Mouse (Mus musculus): ENCODE data around the gene Snx18. TPM values are rescaled to one million over a fixed set of nuclear protein-coding genes. Genes with fewer than 3 reads are reported as not detected.

Gene Snx18
- polyA plus RNA-seq, 1 experiment from 2014 or later, result 6.5 TPM

- ATAC-seq, result peak; percentile 58; the same call in 1 of the 2 replicates
- Histone ChIP-seq H3K4me2 (ENCODE audit: low read length) (no peak overlapping the region), H3K27ac (ENCODE audit: low read length) (no peak overlapping the region), H3K4me1 (ENCODE audit: control insufficient read depth, insufficient read depth, low read length) (no peaks in the 10 kb centered on the region), H3K4me3 (ENCODE audit: low read depth, low read length) (no peak overlapping the region), H3K36me3 (ENCODE audit: control insufficient read depth, insufficient read depth, low read length) (no peaks in the 10 kb centered on the region), H3K27me3 (ENCODE audit: control insufficient read depth, insufficient read depth, low read depth, low read length) (no peaks in the 10 kb centered on the region; the same call in 1 of the 2 replicates), H3K9me3 (replicated peaks; ENCODE audit: control insufficient read depth, low read length, poor library complexity, severe bottlenecking) (no peaks in the 10 kb centered on the region), H3K9ac (ENCODE audit: low read depth, low read length) (no peak overlapping the region)
- WGBS, result 55% methylated on average over 11 of the region's 11 CpGs
These were observed 22.7 kb upstream of the Snx18 start for GRCm38 (mm10) chr13:113640944-113641597.

DNA sequence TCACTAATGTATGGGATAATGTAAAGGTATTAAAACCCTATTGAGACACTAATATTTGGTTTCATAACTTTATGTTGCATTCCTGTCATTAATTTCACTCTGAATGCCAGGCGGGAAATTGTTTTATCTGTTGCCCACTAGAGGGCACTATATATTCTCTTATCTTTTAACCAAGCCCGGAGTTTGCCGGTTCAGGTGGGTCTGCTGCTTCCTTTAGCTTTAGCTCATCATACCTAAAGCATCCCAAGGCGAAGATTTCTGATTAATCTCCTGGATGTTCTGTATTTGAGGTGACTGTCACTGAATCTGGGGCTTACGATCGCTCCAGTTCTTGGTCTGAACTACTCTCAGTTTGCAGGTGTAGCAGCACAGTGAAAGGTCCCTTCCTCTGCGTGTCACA lies 20.6 kb upstream of the Snx18 start:
- no peak overlapping the region for H3K27ac ChIP-seq (ENCODE audit: low read length)
- H3K4me3 ChIP-seq (ENCODE audit: low read depth, low read length), result no peak overlapping the region
- H3K4me2 ChIP-seq (ENCODE audit: low read length), result no peak overlapping the region
- no peaks in the 10 kb centered on the region for H3K36me3 ChIP-seq (ENCODE audit: control insufficient read depth, insufficient read depth, low read length)
- H3K4me1 ChIP-seq (ENCODE audit: control insufficient read depth, insufficient read depth, low read length), result no peaks in the 10 kb centered on the region
- H3K9ac ChIP-seq (ENCODE audit: low read depth, low read length), result no peak overlapping the region
- 29% methylated on average over 7 of the region's 7 CpGs for WGBS
- H3K9me3 ChIP-seq (replicated peaks; ENCODE audit: control insufficient read depth, low read length, poor library complexity, severe bottlenecking), result no peaks in the 10 kb centered on the region
- peak; percentile 29; the same call in 1 of the 2 replicates for ATAC-seq
- H3K27me3 ChIP-seq (ENCODE audit: control insufficient read depth, insufficient read depth, low read depth, low read length), result no peaks in the 10 kb centered on the region; the same call in 1 of the 2 replicates

DNA sequence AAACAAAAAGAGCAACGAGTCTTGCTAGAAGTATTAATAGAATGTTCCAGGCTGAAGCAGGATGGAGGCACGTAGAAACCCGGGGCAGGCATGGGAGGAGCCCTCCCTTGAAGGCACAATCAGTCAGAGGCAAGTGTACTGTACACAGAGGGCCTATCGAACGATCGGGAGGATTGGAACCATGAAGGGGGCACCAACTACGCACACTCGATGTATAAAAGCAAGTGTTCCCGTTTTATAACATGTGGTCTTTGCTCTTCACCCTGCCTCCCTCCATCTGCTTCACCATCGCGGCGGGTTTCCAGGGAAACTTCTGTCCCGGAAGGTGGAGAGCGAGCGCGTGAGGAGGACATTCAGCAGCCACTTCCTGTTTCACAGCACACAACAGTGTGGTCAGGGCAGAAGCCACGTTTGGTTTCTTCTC lies 17.4 kb upstream of the Snx18 start:
- H3K4me1 ChIP-seq (ENCODE audit: control insufficient read depth, insufficient read depth, low read length), result no peaks in the 10 kb centered on the region
- no peak overlapping the region for H3K27ac ChIP-seq (ENCODE audit: low read length)
- H3K27me3 ChIP-seq (ENCODE audit: control insufficient read depth, insufficient read depth, low read depth, low read length), result no peaks in the 10 kb centered on the region; the same call in 1 of the 2 replicates
- 82% methylated on average over 17 of the region's 17 CpGs for WGBS
- no peak overlapping the region for H3K4me2 ChIP-seq (ENCODE audit: low read length)
- H3K9me3 ChIP-seq (replicated peaks; ENCODE audit: control insufficient read depth, low read length, poor library complexity, severe bottlenecking), result no peaks in the 10 kb centered on the region
- no peak overlapping the region for H3K9ac ChIP-seq (ENCODE audit: low read depth, low read length)
- ATAC-seq, result no peak
- H3K36me3 ChIP-seq (ENCODE audit: control insufficient read depth, insufficient read depth, low read length), result no peaks in the 10 kb centered on the region
- no peak overlapping the region for H3K4me3 ChIP-seq (ENCODE audit: low read depth, low read length)

- H3K27me3 ChIP-seq (ENCODE audit: control insufficient read depth, insufficient read depth, low read depth, low read length), result no peaks in the 10 kb centered on the region; the same call in 1 of the 2 replicates
- H3K9ac ChIP-seq (ENCODE audit: low read depth, low read length), result no peak overlapping the region
- no peaks in the 10 kb centered on the region for H3K9me3 ChIP-seq (replicated peaks; ENCODE audit: control insufficient read depth, low read length, poor library complexity, severe bottlenecking)
- H3K4me1 ChIP-seq (ENCODE audit: control insufficient read depth, insufficient read depth, low read length), result no peaks in the 10 kb centered on the region
- H3K27ac ChIP-seq (ENCODE audit: low read length), result no peak overlapping the region
- WGBS, result 83% methylated on average over 15 of the region's 15 CpGs
- no peaks in the 10 kb centered on the region for H3K36me3 ChIP-seq (ENCODE audit: control insufficient read depth, insufficient read depth, low read length)
- no peak overlapping the region for H3K4me2 ChIP-seq (ENCODE audit: low read length)
- H3K4me3 ChIP-seq (ENCODE audit: low read depth, low read length), result no peak overlapping the region
- no peak for ATAC-seq
These were observed 16.5 kb upstream of the Snx18 start for GRCm38 (mm10) chr13:113634732-113635481.

DNA sequence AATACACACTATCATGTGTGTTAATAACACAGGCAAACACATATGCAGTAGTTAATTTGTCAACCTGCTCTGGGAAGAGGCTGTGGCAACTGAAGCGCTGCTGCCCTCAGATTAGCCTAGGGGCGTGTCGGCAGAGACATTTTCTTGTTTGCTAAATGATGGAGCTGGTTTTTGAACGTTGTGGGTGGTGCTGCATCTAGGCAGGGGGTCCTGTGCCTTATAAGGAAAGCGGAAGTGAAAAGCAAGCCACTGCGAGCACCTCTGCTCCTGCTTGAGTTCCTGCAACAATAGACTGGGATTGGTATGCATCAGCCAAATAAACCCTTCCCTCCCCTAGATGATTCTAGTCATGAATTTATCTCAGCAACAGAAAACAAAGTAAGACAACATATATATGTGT lies 14.1 kb upstream of the Snx18 start:
- H3K4me3 ChIP-seq (ENCODE audit: low read depth, low read length), result no peak overlapping the region
- 55% methylated on average over 6 of the region's 6 CpGs for WGBS
- no peaks in the 10 kb centered on the region for H3K9me3 ChIP-seq (replicated peaks; ENCODE audit: control insufficient read depth, low read length, poor library complexity, severe bottlenecking)
- no peak overlapping the region for H3K27ac ChIP-seq (ENCODE audit: low read length)
- no peak overlapping the region for H3K4me2 ChIP-seq (ENCODE audit: low read length)
- H3K36me3 ChIP-seq (ENCODE audit: control insufficient read depth, insufficient read depth, low read length), result no peaks in the 10 kb centered on the region
- no peaks in the 10 kb centered on the region for H3K4me1 ChIP-seq (ENCODE audit: control insufficient read depth, insufficient read depth, low read length)
- ATAC-seq, result no peak
- no peak overlapping the region for H3K9ac ChIP-seq (ENCODE audit: low read depth, low read length)
- no peaks in the 10 kb centered on the region for H3K27me3 ChIP-seq (ENCODE audit: control insufficient read depth, insufficient read depth, low read depth, low read length)

- ATAC-seq, result no peak
- Histone ChIP-seq H3K9me3 (replicated peaks; ENCODE audit: control insufficient read depth, low read length, poor library complexity, severe bottlenecking) (no peaks in the 10 kb centered on the region), H3K27ac (ENCODE audit: low read length) (no peak overlapping the region), H3K36me3 (ENCODE audit: control insufficient read depth, insufficient read depth, low read length) (no peaks in the 10 kb centered on the region), H3K4me1 (ENCODE audit: control insufficient read depth, insufficient read depth, low read length) (no peaks in the 10 kb centered on the region), H3K4me2 (ENCODE audit: low read length) (no peak overlapping the region), H3K9ac (ENCODE audit: low read depth, low read length) (no peak overlapping the region), H3K4me3 (ENCODE audit: low read depth, low read length) (no peak overlapping the region), H3K27me3 (ENCODE audit: control insufficient read depth, insufficient read depth, low read depth, low read length) (no peaks in the 10 kb centered on the region)
- 85% methylated on average over 8 of the region's 8 CpGs for WGBS
These were observed 9.2 kb upstream of the Snx18 start for GRCm38 (mm10) chr13:113627601-113628000.

GRCm38 (mm10) chr13:113622865-113623255 lies 4.5 kb upstream of the Snx18 start:
- WGBS, result 86% methylated on average over 8 of the region's 8 CpGs
- Histone ChIP-seq H3K9me3 (replicated peaks; ENCODE audit: control insufficient read depth, low read length, poor library complexity, severe bottlenecking) (no peaks in the 10 kb centered on the region), H3K9ac (ENCODE audit: low read depth, low read length) (no peak overlapping the region), H3K4me3 (ENCODE audit: low read depth, low read length) (no peak overlapping the region), H3K27me3 (ENCODE audit: control insufficient read depth, insufficient read depth, low read depth, low read length) (no peaks in the 10 kb centered on the region), H3K27ac (ENCODE audit: low read length) (no peak overlapping the region), H3K4me2 (ENCODE audit: low read length) (no peak overlapping the region), H3K4me1 (ENCODE audit: control insufficient read depth, insufficient read depth, low read length) (no peaks in the 10 kb centered on the region), H3K36me3 (ENCODE audit: control insufficient read depth, insufficient read depth, low read length) (no peaks in the 10 kb centered on the region)
- no peak for ATAC-seq

GRCm38 (mm10) chr13:113622122-113622864 lies 3.9 kb upstream of the Snx18 start:
- Histone ChIP-seq H3K4me3 (ENCODE audit: low read depth, low read length) (no peak overlapping the region), H3K4me1 (ENCODE audit: control insufficient read depth, insufficient read depth, low read length) (peaks cover under 1% of the 10 kb centered on the region; the same call in 1 of the 2 replicates), H3K27ac (ENCODE audit: low read length) (no peak overlapping the region), H3K4me2 (ENCODE audit: low read length) (no peak overlapping the region), H3K9me3 (replicated peaks; ENCODE audit: control insufficient read depth, low read length, poor library complexity, severe bottlenecking) (no peaks in the 10 kb centered on the region), H3K36me3 (ENCODE audit: control insufficient read depth, insufficient read depth, low read length) (no peaks in the 10 kb centered on the region), H3K9ac (ENCODE audit: low read depth, low read length) (no peak overlapping the region), H3K27me3 (ENCODE audit: control insufficient read depth, insufficient read depth, low read depth, low read length) (no peaks in the 10 kb centered on the region)
- WGBS, result 69% methylated on average over 11 of the region's 11 CpGs
- no peak for ATAC-seq

- WGBS, result 79% methylated on average over 9 of the region's 9 CpGs
- no peaks in the 10 kb centered on the region for H3K27me3 ChIP-seq (ENCODE audit: control insufficient read depth, insufficient read depth, low read depth, low read length)
- peaks cover 32% of the 10 kb centered on the region for H3K4me1 ChIP-seq (ENCODE audit: control insufficient read depth, insufficient read depth, low read length)
- H3K4me3 ChIP-seq (ENCODE audit: low read depth, low read length), result no peak overlapping the region
- H3K9ac ChIP-seq (ENCODE audit: low read depth, low read length), result no peak overlapping the region
- no peak for ATAC-seq
- H3K27ac ChIP-seq (ENCODE audit: low read length), result no peak overlapping the region
- H3K36me3 ChIP-seq (ENCODE audit: control insufficient read depth, insufficient read depth, low read length), result no peaks in the 10 kb centered on the region
- no peaks in the 10 kb centered on the region for H3K9me3 ChIP-seq (replicated peaks; ENCODE audit: control insufficient read depth, low read length, poor library complexity, severe bottlenecking)
- H3K4me2 ChIP-seq (ENCODE audit: low read length), result no peak overlapping the region
These were observed 639 bp upstream of the Snx18 start for GRCm38 (mm10) chr13:113619003-113619402.

All from midbrain, embryonic 16.5 days (tissue).